Mouse (Mus musculus) urinary bladder, postnatal 4 days (tissue): ENCODE data around the gene Fam210b.
"Not testable (repeated sequence)": the region's sequence is repeated elsewhere in the genome, so short reads cannot be mapped to it uniquely, and the experiment has no call there.

Source experiments
- DNase-seq, 2 experiments: peaks; one replicate each; pipeline ENCODE4 v3.0.0; 2021 to 2022; ENCODE audit warnings: low spot score in 2 of 2

Gene Fam210b

DNA sequence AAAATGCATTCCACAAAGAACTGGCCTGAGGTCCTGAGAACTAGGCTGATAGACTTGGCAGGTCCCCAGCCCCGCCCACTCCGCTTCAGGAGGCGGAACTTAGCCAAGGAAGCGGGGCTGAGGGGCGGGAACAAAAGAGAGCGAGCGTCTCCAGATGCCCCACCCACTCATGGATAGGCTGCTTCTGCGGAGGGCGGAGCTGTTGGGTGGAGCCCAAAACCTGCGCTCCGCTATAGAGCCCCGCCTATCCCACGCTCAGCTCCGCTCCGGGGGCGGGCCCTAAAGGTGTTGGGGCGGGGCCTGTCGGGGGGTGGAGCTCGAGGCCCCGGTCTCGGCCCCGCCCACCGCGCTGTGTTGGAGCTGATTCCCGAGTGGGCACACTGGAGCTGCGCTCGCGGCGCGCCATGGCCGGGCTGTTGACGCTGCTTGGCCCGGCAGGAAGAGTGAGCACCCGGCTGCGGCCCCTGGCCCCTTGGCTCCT is at the start of gene Fam210b:
TSS of gene Fam210b (plus strand) at position 308 of the 481 bp plus-strand sequence.
- peak; percentile 93 for DNase-seq

DNA sequence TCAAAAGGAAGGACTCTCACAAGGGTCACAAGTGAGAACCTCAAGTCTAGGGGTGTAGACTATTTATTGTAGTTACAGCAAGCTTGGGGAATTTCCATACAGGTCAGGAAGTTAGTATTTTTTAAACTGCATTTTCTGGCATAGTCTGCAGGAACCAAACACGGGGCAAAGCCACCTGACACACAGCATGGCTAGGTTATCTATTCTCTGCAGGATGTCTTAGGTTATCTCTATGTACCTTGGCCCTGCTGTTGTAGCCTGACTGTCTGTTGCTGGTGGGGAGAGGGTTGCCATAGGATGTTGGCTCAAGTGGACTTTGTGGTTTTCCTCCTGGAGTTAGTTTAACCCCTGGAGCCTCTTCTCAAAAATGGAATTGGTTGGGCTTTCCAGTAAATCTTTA is 47.3 kb upstream of the Fam210b start:
- DNase-seq = no peak

DNA sequence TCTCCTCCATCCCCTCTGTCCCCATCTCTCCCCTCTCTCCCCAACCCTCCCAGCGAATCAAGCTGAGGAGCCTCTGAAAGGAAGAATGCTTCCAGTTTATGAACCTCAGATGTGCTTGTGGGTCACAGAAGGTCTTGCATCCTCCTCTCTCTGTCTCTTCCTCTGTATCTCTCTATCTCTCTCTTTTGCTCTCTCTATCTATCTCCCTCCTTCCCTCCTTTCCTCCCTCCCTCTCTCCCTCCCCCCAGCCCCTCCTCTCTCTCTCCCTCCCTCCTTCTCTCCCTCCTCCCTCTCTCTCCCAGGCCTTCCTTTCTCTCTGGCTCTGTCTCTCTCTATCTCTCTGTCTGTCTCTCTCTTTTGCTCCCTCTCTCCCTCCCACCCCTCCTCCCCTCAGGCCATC is 46.8 kb upstream of the Fam210b start:
- DNase-seq = no peak

DNA sequence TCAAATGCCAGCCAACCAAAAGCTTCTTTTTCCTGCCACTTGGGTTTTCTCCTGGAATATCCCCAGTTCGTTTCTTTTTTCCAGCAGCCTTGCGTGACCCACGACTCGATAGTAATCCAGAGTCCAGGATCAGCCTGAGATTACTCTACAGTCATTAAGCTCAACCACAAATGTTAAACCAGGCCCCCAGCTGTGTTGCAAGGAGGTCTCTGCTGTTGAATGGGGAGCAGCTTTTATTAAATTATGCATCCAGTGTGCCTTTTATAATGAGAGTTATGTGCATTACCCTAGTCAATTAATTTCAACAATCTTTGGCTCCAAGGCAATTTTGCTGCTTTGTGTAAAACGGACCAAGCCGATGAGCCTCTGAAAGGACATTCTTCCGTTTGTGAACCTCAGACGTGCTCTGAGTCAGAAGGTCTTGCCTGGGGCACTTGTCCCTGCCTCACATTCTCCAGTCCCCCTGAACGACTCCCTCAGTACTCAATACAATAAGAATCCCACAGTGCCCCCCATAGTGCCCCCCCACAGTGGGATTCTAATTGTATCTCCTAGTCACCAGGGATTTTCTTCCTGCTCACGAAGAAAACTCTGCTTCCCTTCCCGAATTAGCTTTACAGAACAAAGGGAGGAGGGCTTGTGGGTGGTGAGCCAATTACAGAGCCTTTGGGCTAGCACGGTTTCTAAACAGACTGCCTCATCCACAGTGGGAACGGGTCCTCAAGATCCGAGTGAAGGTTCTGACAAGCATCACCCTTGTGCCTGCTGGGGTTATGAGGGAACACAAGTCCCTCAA is 46.0 kb upstream of the Fam210b start:
- no peak for DNase-seq

DNA sequence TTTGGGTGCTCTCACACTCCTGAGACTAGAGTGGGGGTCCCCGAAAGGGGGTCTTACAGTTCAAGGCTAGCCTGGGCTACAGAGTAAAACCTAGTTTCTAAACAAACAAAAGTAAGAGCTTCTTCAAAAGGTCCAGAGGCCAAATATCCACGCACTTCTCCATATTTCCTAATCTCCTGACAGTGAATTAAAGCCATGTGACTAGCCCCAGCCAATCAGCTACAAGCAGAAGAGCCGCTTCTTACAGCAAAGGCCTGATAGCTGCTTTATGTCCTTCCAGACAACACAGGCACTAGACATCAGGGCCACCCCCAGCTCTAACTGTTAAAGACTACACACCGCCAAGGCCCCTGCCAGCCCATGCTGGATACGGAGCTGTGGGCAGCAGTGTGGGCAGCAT is 43.0 kb upstream of the Fam210b start:
- no peak for DNase-seq

DNA sequence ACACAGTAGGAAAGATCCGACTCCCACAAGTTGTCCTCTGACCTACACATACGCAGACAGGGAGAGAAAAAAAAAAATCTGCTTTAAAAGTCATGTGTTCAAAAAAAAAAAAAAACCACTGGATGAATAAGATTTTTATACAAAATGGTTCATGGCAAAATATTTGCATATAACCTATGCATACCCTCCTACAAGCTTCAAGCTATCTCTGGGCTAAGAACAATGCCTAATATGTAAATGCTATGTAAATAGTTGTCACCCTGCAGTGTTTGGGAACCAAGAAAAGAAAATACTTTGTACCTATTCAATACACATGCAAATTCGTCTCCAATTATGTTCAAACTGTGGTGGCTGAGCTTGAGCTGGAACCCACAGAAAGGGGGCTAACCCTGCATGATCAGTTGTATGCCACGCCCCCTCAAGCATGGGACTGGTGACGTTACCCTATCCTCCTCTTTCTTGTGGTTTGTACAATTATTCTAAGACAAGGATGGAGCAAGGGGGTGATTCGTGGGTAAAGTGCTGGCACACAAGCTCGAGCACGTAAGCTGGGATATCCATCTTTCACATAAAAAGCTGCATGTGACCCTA is 41.2 kb upstream of the Fam210b start:
- DNase-seq = no peak

DNA sequence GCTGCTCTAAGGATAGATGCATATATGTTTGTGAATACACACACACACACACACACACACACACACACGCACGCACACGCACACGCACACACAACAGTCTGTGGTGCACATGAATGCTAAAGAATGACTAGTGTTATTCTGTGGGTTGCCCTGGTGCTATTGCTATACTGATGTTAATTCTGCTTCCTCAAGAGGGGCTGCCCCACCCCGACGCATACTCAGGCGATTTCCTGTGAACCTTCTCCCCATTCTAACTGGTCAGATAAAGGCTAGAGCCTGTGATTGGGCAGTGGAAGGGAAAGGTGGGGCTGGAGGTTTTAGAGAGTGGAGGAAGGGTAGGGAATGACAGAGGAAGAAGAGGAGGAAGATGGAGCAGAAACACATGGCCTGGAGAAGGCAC is 39.8 kb upstream of the Fam210b start:
- not testable (repeated sequence) for DNase-seq

DNA sequence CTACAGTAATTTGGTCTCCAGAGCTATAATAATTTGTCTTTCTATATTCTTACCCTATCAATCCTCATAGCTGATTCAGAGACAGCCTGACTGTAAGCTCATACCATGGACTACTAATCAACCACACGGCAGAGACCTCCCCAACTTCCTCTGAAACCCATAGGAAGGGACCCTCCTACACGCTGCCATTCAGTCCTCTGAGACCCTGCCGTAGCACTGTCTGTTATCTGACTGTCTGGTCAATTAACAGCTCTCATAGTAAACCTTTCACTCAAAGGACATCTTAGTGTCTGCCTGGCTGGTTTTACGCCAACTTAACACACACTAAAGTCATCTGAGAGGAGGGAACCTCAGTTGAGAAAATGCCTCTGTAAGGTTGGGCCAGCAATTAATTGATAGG is 38.8 kb upstream of the Fam210b start:
- no peak for DNase-seq

DNA sequence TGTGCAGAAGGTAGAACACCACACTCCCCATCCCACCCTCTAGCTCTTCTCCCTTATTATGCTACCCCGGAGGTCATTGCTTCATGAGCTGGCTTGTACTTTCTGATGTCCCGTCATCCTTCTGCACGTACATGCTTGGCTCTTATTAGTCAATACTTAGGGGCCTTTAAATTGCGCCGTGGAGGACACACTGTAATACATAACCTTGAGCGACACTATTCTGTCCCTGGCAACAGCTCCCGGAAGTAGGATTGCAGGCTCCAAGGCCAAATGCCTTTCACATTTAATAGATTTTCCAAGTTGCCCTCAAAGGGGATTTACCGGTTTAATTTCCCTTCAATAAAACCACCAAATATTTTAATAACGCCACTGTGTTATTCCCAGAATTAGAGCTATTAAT is 33.6 kb upstream of the Fam210b start:
- no peak for DNase-seq

DNA sequence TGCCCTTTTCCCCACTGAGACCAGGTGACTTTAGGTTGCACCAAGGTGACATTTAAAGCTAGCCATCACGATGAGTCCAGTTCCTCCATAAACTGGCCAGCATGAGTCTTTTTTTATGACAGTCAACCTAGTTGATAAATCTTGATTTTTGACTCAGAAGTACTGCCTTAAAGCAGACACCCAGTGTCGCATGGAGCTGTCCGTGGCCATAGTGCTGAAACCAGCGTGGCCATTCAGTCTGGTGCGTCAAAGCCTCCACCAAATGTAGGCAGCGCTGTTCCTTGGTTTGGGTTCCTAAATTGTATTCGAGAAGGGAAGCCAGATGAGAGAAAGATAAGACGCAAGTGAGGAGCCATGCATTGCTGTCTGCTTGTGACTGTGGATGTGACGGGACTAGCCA is 24.5 kb upstream of the Fam210b start:
- peak; percentile 44 to 83 for DNase-seq

DNA sequence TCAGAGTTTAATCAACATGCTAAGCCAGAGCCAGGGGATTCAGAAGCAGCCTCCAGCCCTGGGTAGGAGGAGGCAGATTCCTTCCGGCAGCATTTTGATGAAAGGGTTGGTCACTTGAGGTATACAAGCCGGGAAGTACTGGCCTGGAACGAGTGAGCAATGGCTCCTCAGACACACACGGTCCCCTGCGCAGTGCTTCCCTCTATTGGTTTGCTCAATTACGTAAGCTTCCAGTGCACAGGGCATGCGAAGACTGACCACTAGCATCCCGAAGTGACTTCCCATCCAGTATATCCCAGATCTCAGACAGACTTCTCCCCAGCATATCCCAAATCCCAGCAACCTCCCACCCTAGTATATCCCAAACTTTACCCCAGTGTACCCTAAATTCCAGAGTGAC is 17.1 kb upstream of the Fam210b start:
- no peak for DNase-seq

DNA sequence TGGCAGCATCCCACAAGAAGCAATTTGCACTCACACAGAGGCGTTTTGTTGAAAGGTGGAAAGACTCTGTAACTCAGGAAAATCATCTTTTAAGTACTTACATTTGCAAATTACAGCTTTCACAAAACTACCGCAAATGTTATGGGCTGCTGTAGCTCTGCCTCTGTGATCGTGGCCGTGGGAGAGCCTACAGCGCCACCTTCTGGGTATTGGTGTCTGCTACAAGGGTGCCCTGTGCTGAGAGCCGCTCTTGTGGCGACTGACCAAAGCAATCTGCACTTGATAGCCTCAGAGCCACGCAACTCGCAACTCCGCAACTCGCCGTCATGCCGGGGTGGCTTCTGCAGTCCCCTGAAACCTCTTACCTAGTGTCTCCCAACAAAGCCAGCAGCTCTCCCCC is 16.2 kb upstream of the Fam210b start:
- peak; percentile 23 to 69 for DNase-seq

DNA sequence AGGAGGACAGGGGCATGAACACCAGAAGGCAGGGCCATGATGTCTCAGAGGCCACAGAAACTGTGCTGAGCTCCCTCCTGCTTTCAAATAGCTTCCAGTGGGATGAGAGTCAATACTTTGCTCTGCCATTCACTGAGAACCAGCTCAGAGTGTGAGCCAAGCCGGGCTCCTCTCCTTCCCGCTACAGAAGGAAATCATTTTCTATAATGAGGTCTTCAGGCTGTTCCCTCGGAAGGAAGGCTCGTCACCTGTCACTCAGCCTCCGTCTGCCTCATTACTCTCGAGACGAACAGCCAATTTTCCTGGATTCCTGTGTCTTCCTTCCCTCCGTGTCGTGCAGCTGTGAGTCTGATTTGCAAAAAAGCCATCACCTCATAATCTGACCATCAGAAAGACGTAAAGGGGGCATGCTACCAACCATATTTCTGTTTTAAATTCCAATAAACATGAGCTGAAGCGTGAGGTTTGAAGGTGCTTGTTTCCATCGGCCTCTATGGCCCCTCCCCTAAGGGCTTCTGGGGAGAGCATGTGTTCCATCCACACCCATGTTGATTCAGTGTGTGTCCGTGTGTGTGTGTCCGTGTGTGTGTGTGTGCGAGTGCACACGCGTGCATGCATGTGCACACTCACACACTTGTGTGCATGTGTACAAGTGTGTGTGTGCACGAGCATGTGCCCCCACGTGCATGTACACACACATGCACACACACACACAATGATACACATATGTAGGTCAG is 7.0 kb upstream of the Fam210b start:
- no peak for DNase-seq

DNA sequence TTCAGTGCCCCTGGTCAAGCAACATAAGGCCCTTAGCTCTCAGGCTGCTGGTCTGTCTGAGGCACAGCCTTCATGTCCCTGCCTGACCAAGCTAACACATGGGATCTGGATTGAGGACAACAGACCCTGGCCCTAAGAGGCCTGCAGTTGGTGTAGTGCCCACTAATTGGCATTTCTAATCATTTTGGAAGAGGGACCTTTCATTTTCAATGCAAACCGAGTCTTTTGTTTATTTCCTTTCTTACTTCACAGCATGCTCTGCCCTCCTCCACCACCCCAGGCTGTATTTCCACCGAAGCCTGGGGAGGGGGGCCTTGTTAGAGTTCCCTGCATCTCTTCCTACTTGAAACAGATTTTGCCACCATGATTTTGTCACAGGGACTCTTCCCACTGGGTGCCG is 4.4 kb upstream of the Fam210b start:
- no peak for DNase-seq

DNA sequence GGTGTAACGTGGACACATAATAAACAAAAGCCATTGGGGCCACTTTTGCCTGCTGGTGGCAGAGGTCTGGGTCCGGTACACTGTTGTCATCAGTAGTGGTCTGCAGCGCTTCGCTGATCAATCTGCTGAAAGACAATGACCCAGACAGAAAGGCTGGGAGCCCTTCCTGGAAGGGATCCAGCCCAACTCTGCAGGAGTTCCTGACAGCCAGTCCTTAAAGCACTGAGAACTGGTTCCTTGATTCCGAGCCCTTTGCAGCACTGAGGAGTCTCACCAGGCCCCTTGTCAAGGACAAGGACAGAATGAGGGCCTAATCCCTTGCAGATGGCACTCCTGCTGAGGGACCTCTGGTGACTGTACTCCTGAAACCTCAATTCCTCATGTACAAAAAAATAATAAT is 3.8 kb upstream of the Fam210b start:
- DNase-seq = no peak

DNA sequence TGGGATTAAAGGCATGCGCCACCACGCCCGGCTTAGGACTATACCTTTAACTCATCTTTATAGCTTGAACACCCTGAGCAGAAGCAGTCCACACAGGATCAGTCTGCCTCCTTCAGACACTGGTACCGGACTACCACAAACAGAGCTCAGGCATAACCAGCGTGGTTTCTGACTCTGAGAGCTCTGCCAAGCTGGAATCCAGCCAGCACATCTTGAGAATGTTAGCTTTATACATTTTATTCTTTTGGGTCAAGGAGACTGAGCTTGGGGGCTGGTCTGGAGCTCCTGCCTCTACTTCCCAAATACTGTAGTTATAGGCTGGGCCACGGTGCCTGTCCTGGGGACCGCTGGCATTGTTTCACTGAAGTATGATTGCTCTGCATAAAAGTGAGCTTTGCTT is 1.6 kb upstream of the Fam210b start:
- no peak for DNase-seq

DNA sequence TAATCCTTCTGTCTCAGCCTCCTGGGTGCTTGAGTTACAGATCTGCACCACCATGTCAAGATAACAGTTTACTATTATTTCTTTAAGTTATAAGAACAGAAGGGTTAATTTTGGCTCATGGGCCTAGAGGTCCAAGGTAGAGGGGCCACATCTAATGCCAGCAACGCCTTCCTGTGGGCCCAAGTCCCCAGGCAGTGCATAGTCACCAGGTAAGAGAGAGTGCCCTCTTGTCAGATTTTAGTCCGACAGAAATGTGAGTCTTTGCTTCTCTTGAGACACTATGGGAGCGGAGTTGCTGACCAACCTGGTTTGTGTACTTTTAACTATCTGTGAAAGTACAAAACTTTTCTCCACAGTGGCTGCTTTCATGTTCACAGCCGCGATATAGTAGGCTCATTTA is 696 bp upstream of the Fam210b start:
- no peak for DNase-seq

DNA sequence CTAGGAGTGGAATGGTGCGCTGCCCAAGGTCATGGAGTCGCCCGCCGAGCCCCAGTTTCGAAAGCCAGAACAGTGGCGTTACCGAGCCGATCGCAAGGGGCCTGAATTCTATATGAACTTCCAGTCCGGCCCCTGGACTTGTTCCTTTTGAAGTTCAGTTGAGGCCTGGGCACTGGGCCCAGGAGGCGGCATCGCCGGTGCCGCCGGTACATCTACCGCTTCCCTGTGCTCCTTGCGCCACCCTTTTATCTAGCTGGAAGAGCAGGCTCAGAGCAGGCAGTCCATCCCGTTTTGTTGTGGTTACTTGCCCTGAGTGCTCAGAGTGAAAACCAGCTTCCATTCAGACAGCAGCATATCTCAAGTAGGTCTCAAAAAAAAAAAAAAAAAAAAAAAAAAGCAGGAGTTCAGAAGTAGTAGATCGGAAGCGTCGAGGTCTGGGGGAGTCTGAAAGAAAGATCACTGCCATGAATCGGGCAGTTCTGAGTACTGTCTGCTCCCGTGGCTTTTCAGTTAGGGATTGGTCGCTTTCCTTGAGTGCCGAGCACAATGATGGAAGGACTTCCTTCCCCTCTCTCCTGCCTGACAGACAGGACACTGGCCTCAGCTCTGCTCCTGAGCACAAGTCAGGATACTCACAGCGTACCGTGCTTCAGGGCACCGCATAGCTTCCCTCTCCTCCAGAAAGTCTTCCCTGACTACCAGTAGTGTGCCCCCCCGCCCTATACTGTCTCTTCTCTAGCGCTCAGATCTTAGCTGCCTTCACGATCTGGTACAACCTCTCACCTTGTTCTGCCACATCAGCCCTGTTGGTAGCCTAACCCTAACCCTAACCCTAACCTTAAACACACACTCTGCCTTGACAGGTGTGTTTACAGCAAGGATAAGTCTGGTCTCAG is 917 bp downstream of the Fam210b start:
- peak in 1 of 2 experiments; percentile 29 for DNase-seq

DNA sequence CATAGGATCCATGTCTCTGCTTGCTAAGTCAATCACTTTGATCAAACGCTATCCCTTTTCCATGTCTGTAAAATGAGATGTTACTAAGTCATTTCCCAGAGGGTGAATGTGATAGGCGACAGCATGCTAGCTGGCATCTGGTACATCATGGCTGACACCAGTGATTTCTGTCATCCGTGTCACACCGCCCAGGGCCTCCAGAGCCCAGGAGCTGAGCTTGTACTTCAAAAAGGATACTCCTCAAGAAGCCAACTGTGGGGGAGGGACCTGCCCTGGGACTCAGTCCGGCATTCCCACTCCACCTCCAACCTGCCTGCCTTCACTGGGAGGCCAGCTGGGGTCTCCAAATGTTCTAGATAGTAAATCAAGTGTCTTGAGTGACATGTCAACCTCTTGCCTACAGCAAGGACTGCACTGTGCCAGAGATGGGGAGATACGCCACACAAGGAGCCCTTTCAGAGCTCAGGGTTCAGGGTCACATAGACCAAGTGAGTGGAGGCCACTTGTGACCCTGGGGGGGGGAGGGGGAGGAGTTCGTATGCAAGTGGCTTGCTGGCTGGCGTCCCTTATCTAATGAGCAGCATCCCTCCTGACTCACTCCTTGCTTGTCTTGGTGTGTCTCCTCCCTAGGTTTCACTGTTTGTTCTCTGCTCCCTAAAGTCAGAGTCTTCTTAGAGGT is 1.7 kb downstream of the Fam210b start:
- DNase-seq = no peak

DNA sequence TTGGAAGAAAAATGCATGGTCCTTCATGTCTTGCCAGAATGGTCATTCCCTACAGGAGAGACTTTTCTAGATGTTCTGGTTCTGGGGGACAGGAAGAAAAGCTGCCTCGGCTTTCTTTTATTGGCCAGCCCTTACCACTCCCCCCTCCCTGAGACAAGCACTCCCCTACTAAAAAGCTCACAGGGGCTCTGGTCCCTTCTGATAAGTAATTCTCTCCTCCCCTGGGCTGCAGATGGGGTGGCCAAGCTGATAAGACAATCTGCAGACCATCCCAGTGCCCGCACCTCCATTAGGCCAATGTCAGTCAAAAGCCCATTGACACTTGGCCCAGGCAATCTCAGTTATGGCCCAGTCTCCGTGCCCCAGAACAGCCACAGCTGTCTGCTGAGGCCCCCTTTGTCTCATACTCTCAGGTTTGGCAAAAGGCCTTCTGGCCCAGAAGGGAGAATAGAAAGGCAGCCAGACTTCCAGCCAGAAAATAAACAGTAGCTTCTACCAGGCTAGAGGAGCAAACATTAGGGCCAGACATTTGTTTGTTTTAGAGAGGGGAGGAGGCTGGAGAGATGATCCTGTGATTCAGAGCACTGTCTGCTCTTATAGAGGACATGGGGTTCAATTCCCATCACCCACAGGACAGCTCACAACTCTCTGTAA is 3.1 kb downstream of the Fam210b start:
- DNase-seq = no peak

DNA sequence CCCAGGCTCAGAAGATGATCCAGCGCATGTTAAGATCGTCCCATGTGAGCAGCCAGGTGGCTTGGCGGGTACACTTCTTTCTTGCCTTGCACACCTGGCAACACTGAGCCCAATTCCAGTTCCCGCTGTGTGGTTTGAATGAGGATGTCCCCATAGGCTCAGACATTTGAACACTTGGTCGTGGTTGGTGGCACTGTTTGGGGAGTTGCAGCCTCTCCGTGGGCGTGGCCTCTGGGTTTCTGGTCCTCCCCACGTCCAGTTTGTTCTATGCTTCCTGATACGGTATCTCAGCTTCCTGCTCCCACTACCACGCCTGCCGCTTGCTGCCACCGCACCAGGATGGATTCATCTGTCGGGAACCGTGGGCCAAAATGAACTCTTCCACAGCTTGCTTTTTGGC is 4.4 kb downstream of the Fam210b start:
- DNase-seq = no peak
